Mouse (Mus musculus) hindbrain, embryonic 11.5 days (tissue): ENCODE measurements at regions not wholly inside any gene's neighbourhood (a gene's known extent, or its start where the extent isn't known, plus 50 kb on each side); places are given as distances from the start of the nearest gene placed in this dataset.

Experiments used
- ATAC-seq: fragments of 200-750 bp; cut with Nextera tagmentation; 2 replicates; pipeline ENCODE4 v1.8.0; 2017; ENCODE audit warnings: mild to moderate bottlenecking, moderate TSS enrichment, moderate library complexity; ENCODE audit not compliant: low FRiP score
- DNase-seq: peaks from one replicate; pipeline ENCODE4 v3.0.0-alpha.2; 2015; ENCODE audit warnings: low spot score
- H3K27ac ChIP-seq: fragments of 300-500 bp; sonication (generic); 2 replicates; pipeline ENCODE4 v1.5.1; 2014; ENCODE audit warnings: mild to moderate bottlenecking, low read depth, low read length
- H3K27me3 ChIP-seq: fragments of 300-500 bp; sonication (generic); 2 replicates; pipeline ENCODE4 v1.6.1; 2014; ENCODE audit warnings: mild to moderate bottlenecking, low read length, moderate library complexity, mixed read lengths; ENCODE audit not compliant: control insufficient read depth, insufficient read depth
- H3K36me3 ChIP-seq: fragments of 300-500 bp; sonication (generic); 2 replicates; pipeline ENCODE4 v1.6.1; 2014; ENCODE audit warnings: mild to moderate bottlenecking, low read length, moderate library complexity, mixed read lengths; ENCODE audit not compliant: control insufficient read depth, insufficient read depth
- H3K4me1 ChIP-seq: fragments of 300-500 bp; sonication (generic); replicated peaks from 2 replicates; pipeline ENCODE4 v1.6.1; 2014; ENCODE audit warnings: low read length, mixed read lengths; ENCODE audit not compliant: control insufficient read depth, insufficient read depth
- H3K4me2 ChIP-seq: fragments of 300-500 bp; sonication (generic); replicated peaks from 2 replicates; pipeline ENCODE4 v1.6.1; 2014; ENCODE audit warnings: mild to moderate bottlenecking, low read depth, low read length
- H3K4me3 ChIP-seq: fragments of 300-500 bp; sonication (generic); 2 replicates; pipeline ENCODE4 v1.5.1; 2014; ENCODE audit warnings: low read depth, low read length
- H3K9ac ChIP-seq: fragments of 300-500 bp; sonication (generic); 2 replicates; pipeline ENCODE4 v1.6.1; 2014; ENCODE audit warnings: low read depth, low read length
- H3K9me3 ChIP-seq: fragments of 300-500 bp; sonication (generic); 2 replicates; pipeline ENCODE4 v1.6.1; 2016; ENCODE audit warnings: low read length; ENCODE audit not compliant: control insufficient read depth
- WGBS: fragments of 180-500 bp; shearing (Covaris S2); extraction: QIAGEN DNeasy Blood & Tissue Kit; methylation state at CpG from one replicate; pipeline ENCODE4 v1.1.7; 2014; 5-methylcytosine and 5-hydroxymethylcytosine counted together

DNA sequence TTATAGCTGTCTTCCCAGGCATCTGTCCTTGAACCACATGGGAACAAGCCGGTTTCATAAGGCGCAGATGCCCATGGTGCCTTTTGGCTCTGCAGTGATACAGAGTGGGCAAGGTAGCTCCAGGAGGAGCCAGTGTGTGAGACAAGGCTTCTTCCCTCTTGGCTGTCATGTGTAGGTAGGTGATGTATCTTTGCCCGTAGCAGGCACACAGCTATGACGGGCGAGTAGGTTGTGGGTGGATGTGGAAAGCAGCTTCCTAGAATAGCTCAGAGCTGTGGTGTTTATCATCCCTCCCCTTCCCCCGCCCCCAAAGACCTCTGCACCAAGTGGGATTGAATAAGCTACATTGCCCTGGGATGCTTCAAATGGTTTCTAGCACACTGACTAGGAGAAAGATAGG is 56.5 kb upstream of the 1700024P04Rik start:
- 93% methylated on average over 6 of the region's 6 CpGs for WGBS
- H3K9ac ChIP-seq: no peak overlapping the region
- no peaks in the 10 kb centered on the region for H3K9me3 ChIP-seq
- H3K27me3 ChIP-seq: no peaks in the 10 kb centered on the region
- H3K27ac ChIP-seq: no peak overlapping the region
- no peak overlapping the region for H3K4me2 ChIP-seq
- no peak overlapping the region for H3K4me3 ChIP-seq
- H3K4me1 ChIP-seq: no peaks in the 10 kb centered on the region
- DNase-seq (no peak), ATAC-seq (no peak)
- H3K36me3 ChIP-seq: no peaks in the 10 kb centered on the region

DNA sequence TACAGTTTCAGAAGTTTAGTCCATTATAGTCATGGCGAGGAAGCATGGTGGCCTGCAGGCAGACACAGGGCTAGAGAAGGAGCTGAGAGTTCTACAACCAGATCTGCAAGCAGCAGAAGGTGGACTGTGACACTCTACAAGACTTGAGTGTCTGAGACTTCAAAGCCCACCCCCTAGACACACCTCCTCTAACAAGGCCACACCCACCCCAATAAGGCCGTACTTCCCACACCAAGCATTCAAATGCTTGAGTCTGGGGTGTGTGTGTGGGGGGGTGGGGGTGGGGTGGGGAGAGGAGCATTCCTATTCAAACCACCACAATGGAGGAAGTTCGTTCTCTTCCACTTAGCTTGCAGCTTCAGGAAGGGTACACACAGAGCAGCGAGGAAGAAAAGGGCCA is 55.8 kb upstream of the 1700024P04Rik start:
- Histone ChIP-seq H3K4me2 (no peak overlapping the region), H3K9me3 (no peaks in the 10 kb centered on the region), H3K27me3 (no peaks in the 10 kb centered on the region), H3K27ac (no peak overlapping the region), H3K36me3 (no peaks in the 10 kb centered on the region), H3K4me3 (no peak overlapping the region), H3K9ac (no peak overlapping the region), H3K4me1 (no peaks in the 10 kb centered on the region)
- 74% methylated on average over 4 of the region's 4 CpGs for WGBS
- no peak for DNase-seq
- ATAC-seq: no peak

DNA sequence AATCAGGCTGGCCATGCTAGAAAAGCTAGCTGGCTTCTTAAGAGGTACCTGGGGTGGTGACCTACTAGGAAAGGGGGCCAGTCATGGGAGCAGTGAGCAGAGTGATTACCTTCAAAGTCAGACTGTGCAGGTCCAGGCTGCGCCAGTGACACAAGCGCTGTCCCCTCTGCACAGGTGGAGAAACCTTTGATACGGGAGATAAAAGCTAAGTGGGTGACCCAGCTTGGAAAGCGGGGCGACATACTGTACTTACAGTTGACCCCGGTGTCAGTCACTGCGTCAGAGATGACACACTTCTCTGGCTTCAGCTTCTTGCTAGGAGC is 54.7 kb upstream of the 1700024P04Rik start:
- no peak overlapping the region for H3K4me2 ChIP-seq
- DNase-seq (no peak), ATAC-seq (no peak)
- H3K27ac ChIP-seq: no peak overlapping the region
- H3K27me3 ChIP-seq: no peaks in the 10 kb centered on the region
- H3K4me3 ChIP-seq: no peak overlapping the region
- no peaks in the 10 kb centered on the region for H3K4me1 ChIP-seq
- no peak overlapping the region for H3K9ac ChIP-seq
- H3K36me3 ChIP-seq: no peaks in the 10 kb centered on the region
- H3K9me3 ChIP-seq: no peaks in the 10 kb centered on the region
- 91% methylated on average over 7 of the region's 7 CpGs for WGBS

DNA sequence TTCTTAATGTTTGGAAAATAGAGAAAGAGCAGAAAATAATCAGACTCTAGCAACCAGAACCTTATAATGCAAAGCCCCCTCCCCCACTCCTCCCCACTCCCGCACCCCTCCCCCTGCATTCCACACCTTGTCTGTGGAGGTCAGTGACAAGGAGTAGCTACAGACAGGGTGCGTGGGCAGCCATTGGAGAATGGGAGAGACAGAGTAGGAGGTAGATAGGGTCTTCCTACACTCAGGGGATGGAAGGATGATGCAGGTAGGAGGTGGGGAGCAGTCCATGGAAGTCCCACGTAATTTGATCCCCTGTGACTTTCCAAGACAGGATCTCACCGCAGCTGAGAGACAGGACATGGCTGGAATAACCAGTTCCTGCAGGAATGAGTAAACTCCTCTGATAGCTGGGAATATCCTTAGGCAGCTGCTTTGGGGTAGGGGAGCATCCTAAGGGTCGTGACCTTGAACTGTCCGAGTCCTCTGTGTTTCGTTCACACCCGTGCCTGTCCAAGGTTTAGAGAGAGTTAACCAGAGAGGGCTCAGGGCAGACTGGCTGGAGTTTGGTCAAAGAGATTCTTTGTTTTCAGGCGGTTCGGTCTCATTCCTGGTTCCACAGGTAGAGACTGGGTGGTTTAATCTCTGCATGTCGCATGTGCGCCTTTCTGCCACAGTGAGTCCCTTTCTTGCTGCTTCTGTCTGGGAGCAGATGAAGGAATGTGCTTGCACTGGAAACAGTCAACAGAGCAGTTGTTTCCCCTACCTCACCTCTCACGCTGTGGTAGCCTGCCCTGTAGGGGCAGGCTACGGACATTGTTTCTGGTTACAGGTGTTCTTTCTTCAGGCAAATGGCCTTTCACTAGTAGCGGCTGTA is 54.1 kb upstream of the 1700024P04Rik start:
- DNase-seq (no peak), ATAC-seq (no peak)
- no peak overlapping the region for H3K4me2 ChIP-seq
- no peak overlapping the region for H3K9ac ChIP-seq
- H3K27me3 ChIP-seq: no peaks in the 10 kb centered on the region
- no peaks in the 10 kb centered on the region for H3K36me3 ChIP-seq
- H3K27ac ChIP-seq: no peak overlapping the region
- no peaks in the 10 kb centered on the region for H3K4me1 ChIP-seq
- H3K4me3 ChIP-seq: no peak overlapping the region
- H3K9me3 ChIP-seq: no peaks in the 10 kb centered on the region
- WGBS: 57% methylated on average over 15 of the region's 15 CpGs

DNA sequence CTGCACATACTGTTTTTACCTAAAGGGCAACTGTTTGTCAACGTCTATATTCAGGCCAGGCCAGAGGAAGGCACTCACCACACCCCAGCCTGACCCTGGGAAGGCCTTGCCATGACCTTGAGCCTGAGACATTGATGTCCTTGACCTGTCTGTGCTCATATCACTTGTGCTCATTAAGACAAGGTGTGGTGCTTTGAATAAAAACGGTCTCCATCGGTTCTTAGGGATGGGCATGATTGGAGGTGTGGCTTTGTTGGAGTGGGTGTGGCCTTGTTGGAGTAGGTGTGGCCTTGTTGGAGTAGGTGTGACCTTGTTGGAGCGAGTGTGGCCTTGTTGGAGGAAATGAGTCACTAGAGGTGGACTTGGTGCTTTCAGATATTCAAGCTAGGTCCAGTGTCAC is 52.8 kb upstream of the 1700024P04Rik start:
- 90% methylated on average over 4 of the region's 4 CpGs for WGBS
- ATAC-seq: no peak
- H3K4me3 ChIP-seq: no peak overlapping the region

More for the DNA sequence above, 52.8 kb upstream of the 1700024P04Rik start:
- no peak for DNase-seq
- H3K9me3 ChIP-seq: no peaks in the 10 kb centered on the region
- no peaks in the 10 kb centered on the region for H3K27me3 ChIP-seq
- no peaks in the 10 kb centered on the region for H3K4me1 ChIP-seq
- H3K36me3 ChIP-seq: no peaks in the 10 kb centered on the region
- no peak overlapping the region for H3K9ac ChIP-seq
- no peak overlapping the region for H3K4me2 ChIP-seq
- H3K27ac ChIP-seq: no peak overlapping the region
